Mouse (Mus musculus): ENCODE measurements around the gene Tmem240. TPM values are rescaled to one million over a fixed set of nuclear protein-coding genes. Genes with fewer than 3 reads are reported as not detected.

Tmem240 gene
- polyA plus RNA-seq (2017; shearing (Covaris generic)): 0.57 TPM

GRCm38 (mm10) chr4:155734350-155734941 lies at the start of gene Tmem240:
Gene Tmem240, plus strand, starts transcription at chr4:155734800.

GRCm38 (mm10) chr4:155694111-155694481 lies 40.5 kb upstream of the Tmem240 start, which contains the start of gene Fndc10:
Gene Fndc10, plus strand, starts transcription at chr4:155694342.

GRCm38 (mm10) chr4:155704721-155705591 lies 29.6 kb upstream of the Tmem240 start, which contains the start of gene Ssu72:
Gene Ssu72, plus strand, starts transcription at chr4:155704800.

GRCm38 (mm10) chr4:155760613-155761355 lies 26.2 kb downstream of the Tmem240 start, which contains the start of gene Atad3a:
Gene Atad3a, minus strand, starts transcription at chr4:155761093.

GRCm38 (mm10) chr4:155774280-155774754 lies 39.7 kb downstream of the Tmem240 start, which contains the start of gene Vwa1:
Gene Vwa1, minus strand, starts transcription at chr4:155774698.

GRCm38 (mm10) chr4:155785819-155786218 lies 51.2 kb downstream of the Tmem240 start, which contains the start of gene Tmem88b:
Gene Tmem88b, minus strand, starts transcription at chr4:155785874.

GRCm38 (mm10) chr4:155790021-155790489 lies 55.5 kb downstream of the Tmem240 start, which contains the start of gene Ankrd65:
Gene Ankrd65, plus strand, starts transcription at chr4:155790439.

Other genes starting within 250 kb of the Tmem240 start
- gene Gnb1, start 243.4 kb upstream of the Tmem240 start, polyA plus RNA-seq (2017; shearing (Covaris generic)): 416 TPM
- 101 TPM for gene Nadk, start 172.4 kb upstream of the Tmem240 start, polyA plus RNA-seq (2017; shearing (Covaris generic))
- 25.7 TPM for gene Slc35e2, start 133.4 kb upstream of the Tmem240 start, polyA plus RNA-seq (2017; shearing (Covaris generic))
- 317 TPM for gene Cdk11b, start 109.9 kb upstream of the Tmem240 start, polyA plus RNA-seq (2017; shearing (Covaris generic))
- not detected for gene Gm10563, start 89.4 kb upstream of the Tmem240 start, polyA plus RNA-seq (2017; shearing (Covaris generic))
- not detected for gene Mmp23, start 81.4 kb upstream of the Tmem240 start, polyA plus RNA-seq (2017; shearing (Covaris generic))
- 55.2 TPM for gene Mib2, start 65.6 kb upstream of the Tmem240 start, polyA plus RNA-seq (2017; shearing (Covaris generic))
- 13.4 TPM for gene Fndc10, start 40.5 kb upstream of the Tmem240 start, polyA plus RNA-seq (2017; shearing (Covaris generic))
- gene Ssu72, start 30.0 kb upstream of the Tmem240 start, polyA plus RNA-seq (2017; shearing (Covaris generic)): 96.5 TPM
- 104 TPM for gene Atad3a, start 26.3 kb downstream of the Tmem240 start, polyA plus RNA-seq (2017; shearing (Covaris generic))
- gene Vwa1, start 39.9 kb downstream of the Tmem240 start, polyA plus RNA-seq (2017; shearing (Covaris generic)): not detected
- gene Tmem88b, start 51.1 kb downstream of the Tmem240 start, polyA plus RNA-seq (2017; shearing (Covaris generic)): not detected
- gene Ankrd65, start 55.6 kb downstream of the Tmem240 start, polyA plus RNA-seq (2017; shearing (Covaris generic)): not detected
- 62.8 TPM for gene Mrpl20, start 68.1 kb downstream of the Tmem240 start, polyA plus RNA-seq (2017; shearing (Covaris generic))
- 444 TPM for gene Ccnl2, start 77.7 kb downstream of the Tmem240 start, polyA plus RNA-seq (2017; shearing (Covaris generic))
- 116 TPM for gene Aurkaip1, start 96.5 kb downstream of the Tmem240 start, polyA plus RNA-seq (2017; shearing (Covaris generic))
- 2.1 TPM for gene Mxra8, start 104.9 kb downstream of the Tmem240 start, polyA plus RNA-seq (2017; shearing (Covaris generic))
- gene Dvl1, start 112.6 kb downstream of the Tmem240 start, polyA plus RNA-seq (2017; shearing (Covaris generic)): 117 TPM
- gene Tas1r3, start 128.6 kb downstream of the Tmem240 start, polyA plus RNA-seq (2017; shearing (Covaris generic)): 0.55 TPM
- gene Cptp, start 134.6 kb downstream of the Tmem240 start, polyA plus RNA-seq (2017; shearing (Covaris generic)): 3.0 TPM
- gene Ints11, start 134.7 kb downstream of the Tmem240 start, polyA plus RNA-seq (2017; shearing (Covaris generic)): 80.6 TPM
- 41.9 TPM for gene Pusl1, start 157.0 kb downstream of the Tmem240 start, polyA plus RNA-seq (2017; shearing (Covaris generic))
- gene Acap3, start 157.0 kb downstream of the Tmem240 start, polyA plus RNA-seq (2017; shearing (Covaris generic)): 34.2 TPM
- 185 TPM for gene Ube2j2, start 209.0 kb downstream of the Tmem240 start, polyA plus RNA-seq (2017; shearing (Covaris generic))
- 3.4 TPM for gene C1qtnf12, start 227.5 kb downstream of the Tmem240 start, polyA plus RNA-seq (2017; shearing (Covaris generic))

Measured in naive thymus-derived CD4-positive, alpha-beta T cell, adult 5 months (primary cell).